ENCODE assay signal across 8 mouse cellular contexts in the genomic region with DNA sequence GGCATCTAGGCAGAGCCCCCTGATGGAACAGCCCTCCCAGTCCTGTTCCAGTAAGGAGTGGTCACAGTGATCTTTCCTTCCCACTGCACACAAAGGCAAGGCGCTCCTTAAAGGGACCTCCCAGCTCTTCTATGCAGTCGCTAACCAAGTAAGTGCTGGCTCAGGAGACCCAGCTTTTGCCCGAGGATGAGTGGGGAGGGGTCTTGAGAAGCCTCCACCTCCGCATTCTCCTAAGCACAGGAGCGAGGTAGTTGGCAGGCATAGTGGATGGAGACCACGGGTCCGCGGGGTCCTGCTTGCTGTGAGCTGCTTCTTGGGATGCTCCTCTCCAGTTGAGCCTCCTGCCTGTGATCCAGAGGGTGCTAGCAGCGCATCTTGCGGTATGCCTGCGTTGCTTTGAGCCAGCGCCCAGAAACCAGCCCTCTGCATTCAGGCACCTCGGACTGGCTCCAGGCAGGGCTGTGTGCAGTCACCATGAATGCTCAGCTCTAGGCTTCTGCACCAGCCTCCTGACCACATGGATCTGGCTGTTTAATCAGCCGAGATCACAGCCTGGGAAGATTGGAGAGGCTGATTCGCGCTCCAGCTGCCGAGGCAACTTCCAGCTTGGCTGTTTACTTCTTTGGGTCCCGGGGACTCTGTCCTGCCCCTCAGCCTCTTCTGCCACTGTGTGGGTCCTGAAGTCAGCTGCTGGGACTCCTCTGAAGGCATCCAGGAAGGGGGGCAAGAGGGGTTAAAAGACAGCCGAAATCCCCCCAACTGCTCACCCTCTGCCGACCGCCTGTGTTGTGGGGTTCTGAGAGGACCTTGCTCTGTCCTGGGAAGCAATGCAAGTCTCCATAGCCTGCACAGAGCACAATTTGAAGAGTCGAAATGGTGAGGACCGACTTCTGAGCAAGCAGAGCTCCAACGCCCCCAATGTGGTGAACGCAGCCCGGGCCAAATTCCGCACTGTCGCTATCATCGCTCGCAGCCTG. TPM values are rescaled to one million over a fixed set of nuclear protein-coding genes. Genes with fewer than 3 reads are reported as not detected.
DNase-seq lines count a peak whose midpoint lies in the region; ATAC-seq and TF ChIP-seq lines count a peak whose summit lies in the region.

A gene (plus strand): TSS at position 440 of the 977 bp plus-strand sequence.

- H3K9me3 ChIP-seq in ES-E14 (ENCODE audit: control insufficient read depth, insufficient read depth, low read depth, low read length), result no peaks in the 10 kb centered on the region
- H3K9me3 ChIP-seq in forebrain, embryonic 14.5 days (replicated peaks; ENCODE audit: control insufficient read depth, low read length), result no peaks in the 10 kb centered on the region
- H3K9me3 ChIP-seq in hindbrain, embryonic 10.5 days, result no peaks in the 10 kb centered on the region

- ATAC-seq in forebrain, embryonic 14.5 days, result peak; percentile 88
- no peak for ATAC-seq in megakaryocyte-erythroid progenitor cell, adult 5-6 weeks (replicated peaks; ENCODE audit: low FRiP score, low TSS enrichment, poor library complexity, severe bottlenecking)

- peak within 1 kb of the TSS; percentile 90 for H3K4me2 ChIP-seq in forebrain, embryonic 14.5 days (ENCODE audit: low read length)
- peak within 1 kb of the TSS; percentile 44 for H3K4me2 ChIP-seq in myocyte (ENCODE audit: low read depth)

- H3K4me3 ChIP-seq in ES-E14 (ENCODE audit: insufficient read depth in 1 of 2, low read depth in 1 of 2, low read length in 2 of 2, poor library complexity in 1 of 2, severe bottlenecking in 1 of 2) (peak within 1 kb of the TSS; percentile 54 to 58), myocyte (no peak within 1 kb of the TSS)
- H3K4me3 ChIP-seq in forebrain, embryonic 14.5 days (ENCODE audit: low read depth, low read length), result peak within 1 kb of the TSS; percentile 41
- H3K4me3 ChIP-seq in hindbrain, embryonic 10.5 days, result peak within 1 kb of the TSS; percentile 63

- in situ Hi-C loops in ES-E14 (cut with MboI; ENCODE audit: low sequenced_read_pairs in 2 of 2, unreplicated experiment in 2 of 2), result no loop called here

- H3ac ChIP-seq in myocyte (ENCODE audit: control insufficient read depth, insufficient read length), result no peak within 1 kb of the TSS

- peak; percentile 34 for DNase-seq in ES-E14 (ENCODE audit: low read depth, low spot score)
- DNase-seq in cerebellum, adult 11-12 months, result peak; percentile 72
- peak; percentile 66 for DNase-seq in forebrain, embryonic 14.5 days (ENCODE audit: low spot score)
- DNase-seq in hindbrain, embryonic 10.5 days (ENCODE audit: low spot score), result peak; percentile 65
- peak; percentile 33 to 45 for DNase-seq in left cerebral cortex, postnatal 10 days (ENCODE audit: extremely low spot score in 1 of 2, low spot score in 2 of 2)
- no peak for DNase-seq in spleen, adult 18-20 months

- under 1% methylated on average over 30 of the region's 30 CpGs for WGBS in forebrain, embryonic 14.5 days
- WGBS in hindbrain, embryonic 10.5 days, result under 1% methylated on average over 30 of the region's 30 CpGs

- H3K36me3 ChIP-seq in ES-E14 (ENCODE audit: control insufficient read depth, insufficient read depth, low read length, poor library complexity, severe bottlenecking), result no peaks in the 10 kb centered on the region
- H3K36me3 ChIP-seq in forebrain, embryonic 14.5 days (ENCODE audit: control insufficient read depth, insufficient read depth, low read length), result no peaks in the 10 kb centered on the region
- H3K36me3 ChIP-seq in hindbrain, embryonic 10.5 days, result no peaks in the 10 kb centered on the region
- H3K36me3 ChIP-seq in myocyte (ENCODE audit: control insufficient read depth, insufficient read depth), result no peaks in the 10 kb centered on the region

- no peak for TF ChIP-seq POLR2A in myocyte (IDR thresholded peaks at IDR 0.05; ENCODE audit: insufficient read length, low read depth)

- no peaks in the 10 kb centered on the region for H3K79me2 ChIP-seq in myocyte (ENCODE audit: control insufficient read depth, insufficient read depth)

- H3K4me1 ChIP-seq in ES-E14 (ENCODE audit: control insufficient read depth in 2 of 2, insufficient read depth in 2 of 2, low read length in 2 of 2, poor library complexity in 1 of 2), result no peaks in the 10 kb centered on the region
- H3K4me1 ChIP-seq in forebrain, embryonic 14.5 days (ENCODE audit: control insufficient read depth, insufficient read depth, low read length), result peaks cover 6% of the 10 kb centered on the region
- peaks cover 36% of the 10 kb centered on the region for H3K4me1 ChIP-seq in hindbrain, embryonic 10.5 days (replicated peaks)

- no peaks in the 10 kb centered on the region for H3K27me3 ChIP-seq in forebrain, embryonic 14.5 days (replicated peaks; ENCODE audit: control insufficient read depth, insufficient read depth, low read length)
- H3K27me3 ChIP-seq in hindbrain, embryonic 10.5 days (ENCODE audit: insufficient read depth, poor library complexity, severe bottlenecking), result peaks cover 33% of the 10 kb centered on the region
- H3K27me3 ChIP-seq in myocyte (ENCODE audit: control insufficient read depth, insufficient read depth, insufficient read length), result no peaks in the 10 kb centered on the region

- no peak within 1 kb of the TSS for H3K27ac ChIP-seq in ES-E14 (ENCODE audit: insufficient read depth, low read depth, low read length, poor library complexity, severe bottlenecking)
- no peak within 1 kb of the TSS for H3K27ac ChIP-seq in forebrain, embryonic 14.5 days (ENCODE audit: low read depth, low read length)
- peak within 1 kb of the TSS; percentile 84 for H3K27ac ChIP-seq in hindbrain, embryonic 10.5 days

- intact Hi-C loops in left cerebral cortex, postnatal 10 days (cut with DNase I), result no loop called here

- peak within 1 kb of the TSS; percentile 12; the same call in 1 of the 2 replicates for H3K9ac ChIP-seq in ES-E14 (ENCODE audit: insufficient read depth, low read depth, low read length, poor library complexity, severe bottlenecking)
- H3K9ac ChIP-seq in forebrain, embryonic 14.5 days (ENCODE audit: low read length), result peak within 1 kb of the TSS; percentile 66

TF ChIP-seq in ES-E14, 5 proteins besides CTCF, POLR2A, EP300 and RAD21:
- no peak for TF ChIP-seq MAFK (IDR thresholded peaks at IDR 0.05; ENCODE audit: insufficient read depth, low read depth, low read length)
- no peak for TF ChIP-seq HCFC1 (IDR thresholded peaks at IDR 0.05; ENCODE audit: borderline replicate concordance, insufficient read depth, low read length)
- no peak for TF ChIP-seq ZC3H11A (IDR thresholded peaks at IDR 0.05; ENCODE audit: borderline replicate concordance, low read depth, low read length)
- no peak for TF ChIP-seq ZNF384 (IDR thresholded peaks at IDR 0.05; ENCODE audit: low read depth, low read length)
- no peak for TF ChIP-seq CHD2 (IDR thresholded peaks at IDR 0.05; ENCODE audit: low read depth, low read length)
TF ChIP-seq in ES-E14: peak in this region for 0.

TF ChIP-seq in myocyte, 11 proteins besides CTCF, POLR2A, EP300 and RAD21:
- TF ChIP-seq CEBPB (IDR thresholded peaks at IDR 0.05; ENCODE audit: insufficient read depth, poor library complexity, severe bottlenecking) (no peak), POLR2AphosphoS2 (IDR thresholded peaks at IDR 0.05; ENCODE audit: insufficient read length, low read depth) (no peak), MYOG (IDR thresholded peaks at IDR 0.05; ENCODE audit: control insufficient read depth in 1 of 3, insufficient read depth in 1 of 3, insufficient read length in 2 of 3, low read depth in 2 of 3) (no peak), TCF3 (IDR thresholded peaks at IDR 0.05; ENCODE audit: insufficient read length, low read depth) (no peak), SRF (IDR thresholded peaks at IDR 0.05; ENCODE audit: control insufficient read depth, insufficient read length, low read depth) (no peak), E2F4 (IDR thresholded peaks at IDR 0.05; ENCODE audit: insufficient read depth) (no peak), REST (IDR thresholded peaks at IDR 0.05; ENCODE audit: insufficient read depth, insufficient read length) (no peak), USF1 (IDR thresholded peaks at IDR 0.05; ENCODE audit: low read depth) (no peak), MAX (IDR thresholded peaks at IDR 0.05; ENCODE audit: low read depth) (no peak), TCF12 (IDR thresholded peaks at IDR 0.05; ENCODE audit: insufficient read depth, poor library complexity, severe bottlenecking) (no peak), MYOD1 (IDR thresholded peaks at IDR 0.05; ENCODE audit: control insufficient read depth in 1 of 3, insufficient read length in 2 of 3, low read depth in 2 of 3) (no peak)
TF ChIP-seq in myocyte: peak in this region for 0.

RNA-seq across cellular contexts. Expression of the gene that starts here (rescaled TPM):
- total RNA-seq in ES-E14 (2012; rRNA removed), result 0.26 and 0.45 TPM in 2 replicates
- 4.1 and 6.2 TPM in 2 replicates for polyA plus RNA-seq in forebrain, embryonic 14.5 days (2014; fragmentation: Nextera tagmentation; extraction: Ambion mirVana)
- 5.5 TPM in 2 replicates for polyA plus RNA-seq in hindbrain, embryonic 10.5 days (2016; fragmentation: Nextera tagmentation; extraction: Ambion mirVana)
- total RNA-seq in left cerebral cortex, postnatal 10 days (2021), result 10 to 100 TPM; 47.1 to 56.0 TPM
- polyA plus RNA-seq in myocyte (2012; fragmentation: generic; extraction: Trizol), result 0.08 TPM
- not detected in 2 replicates for total RNA-seq in megakaryocyte-erythroid progenitor cell, adult 5-6 weeks (2014; fragmentation: Nextera tagmentation)
- total RNA-seq in megakaryocyte-erythroid progenitor cell, adult 5-6 weeks (2017), result not detected in 2 replicates

Comparison
In these comparisons a context has a peak if more than half of its experiments do, and no peak if none do; other contexts are left out.
1. RNA of the gene that starts here (total RNA-seq): 47.1 to 56.0 TPM in left cerebral cortex, postnatal 10 days; 0.26 to 0.45 TPM in ES-E14 and not detected in megakaryocyte-erythroid progenitor cell, adult 5-6 weeks; every median in the first group is over 10 times any median in the second.
2. Peak in DNase-seq, H3K4me3 ChIP-seq and H3K9ac ChIP-seq in ES-E14; RNA of the gene not detected or under 1 TPM.
3. DNase-seq: peak in cerebellum, adult 11-12 months (single experiment), forebrain, embryonic 14.5 days (single experiment), hindbrain, embryonic 10.5 days (single experiment) and left cerebral cortex, postnatal 10 days (2 of 2); none in spleen, adult 18-20 months (0 of 2).